Mouse (Mus musculus) inflammation-experienced regulatory T-cells, adult 6 months (primary cell): ENCODE results near the gene Olfr1141. TPM values are rescaled to one million over a fixed set of nuclear protein-coding genes. Genes with fewer than 3 reads are reported as not detected.

Experiments used
- ATAC-seq: one replicate; pipeline ENCODE4 v1.8.0; 2017
- polyA plus RNA-seq, 3 experiments: library from polyadenylated mRNA; unstranded; fragments of 100-300 nt; shearing (Covaris generic); gene quantifications; one replicate each; pipeline ENCODE4 v1.2.1; 2017

Gene Olfr1141
- polyA plus RNA-seq: not detected

- no peak for ATAC-seq
Observed at GRCm38 (mm10) chr2:87753891-87754290, at the start of gene Olfr1141. TSS of gene Olfr1141 (minus strand) at chr2:87753991.

GRCm38 (mm10) chr2:87800292-87800691 lies 46.5 kb upstream of the Olfr1141 start, which contains the start of gene Olfr1143:
TSS of gene Olfr1143 (plus strand) at chr2:87800592.
- ATAC-seq: no peak

GRCm38 (mm10) chr2:87779183-87779582 lies 25.4 kb upstream of the Olfr1141 start, which contains the start of gene Olfr152:
TSS of gene Olfr152 (plus strand) at chr2:87779483.
- ATAC-seq: no peak

- ATAC-seq: no peak
Observed at GRCm38 (mm10) chr2:87776143-87776542, 22.4 kb upstream of the Olfr1141 start.

- no peak for ATAC-seq
Observed at GRCm38 (mm10) chr2:87743452-87743851, 10.3 kb downstream of the Olfr1141 start, which contains the start of gene Olfr1140. TSS of gene Olfr1140 (plus strand) at chr2:87743752.

GRCm38 (mm10) chr2:87739878-87740277 lies 13.9 kb downstream of the Olfr1141 start, which contains the start of gene Olfr1138:
TSS of gene Olfr1138 (minus strand) at chr2:87739978.
- ATAC-seq: no peak

- ATAC-seq: no peak
Observed at GRCm38 (mm10) chr2:87713079-87713478, 40.7 kb downstream of the Olfr1141 start, which contains the start of gene Olfr1137. TSS of gene Olfr1137 (minus strand) at chr2:87713179.

Other genes starting within 250 kb of the Olfr1141 start
- gene Pramel6, start 247.4 kb downstream of the Olfr1141 start, polyA plus RNA-seq: not detected
- gene Olfr153, start 222.2 kb downstream of the Olfr1141 start, polyA plus RNA-seq: not detected
- gene Olfr1128, start 208.4 kb downstream of the Olfr1141 start, polyA plus RNA-seq: not detected
- not detected for gene Olfr1129, start 180.1 kb downstream of the Olfr1141 start, polyA plus RNA-seq
- not detected for gene Olfr1130, start 147.8 kb downstream of the Olfr1141 start, polyA plus RNA-seq
- not detected for gene Olfr1131, start 126.9 kb downstream of the Olfr1141 start, polyA plus RNA-seq
- gene Olfr1132, start 116.5 kb downstream of the Olfr1141 start, polyA plus RNA-seq: not detected
- not detected for gene Olfr1133, start 106.6 kb downstream of the Olfr1141 start, polyA plus RNA-seq
- gene Olfr1134, start 95.5 kb downstream of the Olfr1141 start, polyA plus RNA-seq: not detected
- gene Olfr1135, start 80.3 kb downstream of the Olfr1141 start, polyA plus RNA-seq: not detected
- not detected for gene Olfr1136, start 60.0 kb downstream of the Olfr1141 start, polyA plus RNA-seq
- gene Olfr1137, start 40.8 kb downstream of the Olfr1141 start, polyA plus RNA-seq: not detected
- not detected for gene Olfr1138, start 14.0 kb downstream of the Olfr1141 start, polyA plus RNA-seq
- gene Olfr1140, start 10.2 kb downstream of the Olfr1141 start, polyA plus RNA-seq: not detected
- gene Olfr152, start 25.5 kb upstream of the Olfr1141 start, polyA plus RNA-seq: not detected
- not detected for gene Olfr1143, start 46.6 kb upstream of the Olfr1141 start, polyA plus RNA-seq
- not detected for gene Olfr1145, start 55.8 kb upstream of the Olfr1141 start, polyA plus RNA-seq
- gene Olfr1148, start 76.5 kb upstream of the Olfr1141 start, polyA plus RNA-seq: not detected
- gene Olfr1150-ps1, start 90.0 kb upstream of the Olfr1141 start, polyA plus RNA-seq: not detected
- gene Olfr1151, start 101.9 kb upstream of the Olfr1141 start, polyA plus RNA-seq: not detected
- gene Olfr1152, start 112.5 kb upstream of the Olfr1141 start, polyA plus RNA-seq: not detected
- not detected for gene Olfr1153, start 141.0 kb upstream of the Olfr1141 start, polyA plus RNA-seq
- gene Olfr1154, start 151.2 kb upstream of the Olfr1141 start, polyA plus RNA-seq: not detected
- gene Olfr1155, start 191.1 kb upstream of the Olfr1141 start, polyA plus RNA-seq: not detected
- under 1 TPM in 1 of 3 experiments, not detected in 2; 0.23 TPM for gene Olfr1156, start 199.1 kb upstream of the Olfr1141 start, polyA plus RNA-seq
- not detected for gene Olfr1157, start 214.3 kb upstream of the Olfr1141 start, polyA plus RNA-seq
- not detected for gene Olfr74, start 220.7 kb upstream of the Olfr1141 start, polyA plus RNA-seq
- not detected for gene Olfr1158, start 236.1 kb upstream of the Olfr1141 start, polyA plus RNA-seq